Mouse (Mus musculus) cerebellum, postnatal 14 days (tissue): ENCODE measurements at regions not wholly inside any gene's neighbourhood (a gene's known extent, or its start where the extent isn't known, plus 50 kb on each side); places are given as distances from the start of the nearest gene placed in this dataset.

Experiments
- DNase-seq, 2 experiments: peaks; one replicate each; pipeline ENCODE4 v3.0.0; 2021; ENCODE audit warnings: mixed read lengths in 2 of 2

DNA sequence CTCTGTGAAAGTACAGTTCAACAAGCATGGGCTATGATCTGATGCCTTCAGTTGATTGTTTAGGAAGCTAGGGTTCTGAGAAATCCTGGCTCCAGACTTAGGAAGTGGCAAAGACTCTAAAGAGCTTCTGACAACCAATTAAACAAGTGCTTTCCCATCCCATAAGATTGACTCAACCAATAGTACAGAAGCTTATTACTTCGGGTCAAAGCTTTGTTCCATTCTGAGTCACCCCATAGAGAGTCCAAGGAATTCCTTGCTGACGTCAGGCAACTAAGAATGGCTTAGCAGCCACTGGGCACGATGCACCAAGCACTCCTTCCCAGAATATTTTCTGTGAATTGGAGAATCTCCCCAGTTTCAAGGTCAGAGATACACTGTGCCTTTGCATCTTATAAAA is 59.0 kb upstream of the Ntm start:
- DNase-seq, result no peak

DNA sequence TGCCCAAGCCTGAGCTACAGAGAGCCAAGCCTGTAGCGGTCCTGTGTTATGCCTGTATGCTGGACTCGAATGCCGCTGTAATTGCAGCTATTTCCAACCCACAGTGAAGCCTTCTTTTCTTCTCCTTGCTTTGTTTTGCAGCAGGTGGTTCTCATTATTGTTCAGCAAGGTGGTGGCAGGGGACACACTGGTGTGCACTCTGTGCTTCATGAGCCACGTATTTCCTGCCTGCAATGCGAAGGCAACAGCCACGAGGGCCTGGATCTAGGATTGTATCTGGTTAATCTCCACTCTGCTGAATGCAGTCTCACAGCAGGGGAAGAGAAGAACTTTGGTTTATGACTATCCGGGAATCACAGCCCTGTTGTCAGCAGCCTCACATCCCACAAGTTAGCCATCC is 62.3 kb upstream of the Ntm start:
- DNase-seq, result no peak

DNA sequence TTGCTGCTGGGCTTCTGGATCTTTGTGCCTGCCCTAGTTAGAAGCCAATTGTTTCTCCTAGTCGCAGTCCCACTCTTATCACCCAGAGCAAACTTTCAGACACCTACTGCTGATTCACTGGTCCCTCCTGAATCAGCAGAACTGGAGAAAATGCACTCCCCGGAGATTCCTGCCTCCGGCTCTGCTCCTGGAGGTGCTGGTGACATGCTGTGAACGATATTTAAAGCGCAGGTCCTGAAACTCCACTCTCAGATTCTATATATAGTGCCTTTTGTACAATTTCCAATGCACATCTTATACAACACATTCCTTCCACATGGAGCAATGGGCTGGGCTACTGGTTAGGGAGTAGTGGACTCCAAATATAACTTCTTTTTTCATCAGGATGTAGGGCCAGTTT is 64.0 kb upstream of the Ntm start:
- no peak for DNase-seq

DNA sequence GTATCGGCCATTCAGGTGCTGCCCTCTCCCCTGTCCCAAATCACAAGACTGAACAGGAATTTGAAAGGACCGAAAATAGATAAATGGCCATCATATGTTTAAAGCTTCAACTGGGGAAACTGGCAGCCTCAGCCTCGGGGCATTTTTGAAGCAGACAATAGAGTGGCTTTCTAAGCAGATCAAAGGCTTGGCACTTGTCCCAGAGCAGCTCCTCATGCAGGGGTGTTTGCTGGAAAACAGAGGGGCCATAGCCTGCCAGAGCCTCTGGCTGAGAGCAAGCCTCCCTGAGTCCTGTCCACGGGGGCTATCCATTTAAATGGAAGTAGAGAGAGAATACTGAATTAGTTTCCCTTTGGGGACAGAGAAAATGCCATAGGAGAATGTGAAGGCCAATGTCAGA is 77.5 kb upstream of the Ntm start:
- DNase-seq, result peak in 1 of 2 experiments; percentile 14

DNA sequence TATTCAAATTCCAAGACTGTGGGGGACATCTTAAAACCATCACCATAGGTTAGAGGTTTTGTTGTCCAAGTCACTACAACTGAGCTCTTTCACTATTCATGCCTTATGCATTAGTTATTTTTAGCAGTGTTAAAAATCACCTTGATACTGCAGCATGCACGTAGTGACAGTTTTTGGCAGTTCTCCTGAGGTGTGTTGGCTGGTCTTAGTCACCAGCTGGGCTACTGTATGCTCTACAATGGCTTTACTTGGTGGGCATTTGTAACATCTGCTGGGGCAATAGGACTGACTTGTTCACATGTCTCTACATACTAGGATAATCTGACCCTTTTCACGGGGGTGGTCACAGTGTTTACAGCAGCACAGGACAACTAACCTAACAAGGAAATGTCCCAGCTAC is 101.6 kb upstream of the Ntm start:
- peak; percentile 33 to 39 for DNase-seq

DNA sequence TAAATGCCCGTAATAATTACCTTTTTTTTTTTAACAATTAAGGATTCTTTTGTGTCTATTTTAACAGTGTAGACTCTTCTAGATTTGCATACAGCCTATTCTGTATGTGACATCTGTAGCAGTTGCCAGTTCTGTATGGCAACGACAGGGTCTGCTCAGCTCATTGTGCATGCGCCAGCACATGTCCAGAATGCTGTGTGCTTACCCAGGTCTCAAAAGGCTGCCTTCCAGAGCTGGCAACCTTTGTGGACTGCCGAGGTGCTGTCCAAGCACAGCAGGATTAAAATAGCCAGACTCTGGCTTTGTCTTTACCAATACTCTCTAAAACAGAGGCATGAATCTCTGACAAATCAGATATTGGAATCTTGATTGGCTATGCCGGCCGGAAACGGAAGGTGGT is 105.0 kb upstream of the Ntm start:
- peak; percentile 17 to 24 for DNase-seq

DNA sequence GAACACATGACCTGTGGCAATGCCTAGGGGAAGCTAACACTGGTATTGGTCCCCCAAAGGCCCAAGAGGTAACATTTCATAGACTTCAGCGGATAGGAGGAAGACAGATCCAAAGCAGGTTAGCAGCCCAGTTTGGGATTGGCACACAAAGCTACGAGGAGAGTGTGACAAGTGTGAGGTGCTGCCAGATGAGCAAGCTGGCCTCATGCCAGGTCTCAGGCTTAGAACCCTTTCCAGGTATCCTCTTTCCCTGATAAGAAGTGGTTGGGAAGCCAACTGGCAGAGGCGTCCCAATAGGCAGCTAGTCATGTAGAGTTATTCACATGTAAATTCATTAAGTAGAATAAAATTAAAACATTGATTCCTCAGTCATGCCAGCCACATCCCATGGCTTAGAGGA is 112.3 kb upstream of the Ntm start:
- peak; percentile 49 to 50 for DNase-seq

DNA sequence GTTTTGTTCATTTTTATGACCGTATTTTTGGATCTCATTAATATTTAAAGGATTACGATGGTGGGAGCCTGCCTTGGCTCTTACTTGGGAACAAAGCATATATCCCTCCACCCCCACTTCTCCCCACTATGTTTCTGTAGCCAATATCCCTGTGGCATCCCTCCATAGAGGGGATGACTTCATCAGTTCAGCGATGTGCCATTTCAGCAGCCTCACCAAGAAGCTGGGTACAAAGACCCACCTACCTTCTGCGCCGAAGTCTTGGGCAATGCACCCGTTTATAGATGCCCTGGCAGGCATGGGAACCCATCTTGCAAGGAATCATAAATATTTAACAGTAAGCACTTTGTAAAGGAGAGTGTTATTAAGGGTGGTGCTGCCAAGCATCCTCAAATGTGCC is 113.1 kb upstream of the Ntm start:
- no peak for DNase-seq

DNA sequence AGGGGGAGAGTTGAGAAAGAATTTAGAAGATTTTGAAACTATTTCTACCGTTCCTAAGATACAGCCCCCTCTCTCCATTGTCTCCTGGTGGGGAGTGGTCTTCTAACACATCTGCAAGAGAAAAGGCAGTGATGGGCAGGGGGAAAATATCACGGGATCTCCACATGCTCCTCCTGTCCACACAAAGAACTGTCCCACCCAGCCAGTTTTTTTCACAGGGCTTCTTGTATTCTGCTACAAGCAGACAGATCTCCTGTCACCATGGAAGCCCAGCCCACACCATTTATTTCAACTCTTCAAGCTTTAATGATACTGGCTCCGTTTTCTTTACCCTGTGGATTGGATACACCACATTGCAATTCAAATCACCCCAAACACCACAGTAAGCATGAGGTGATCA is 113.5 kb upstream of the Ntm start:
- no peak for DNase-seq

DNA sequence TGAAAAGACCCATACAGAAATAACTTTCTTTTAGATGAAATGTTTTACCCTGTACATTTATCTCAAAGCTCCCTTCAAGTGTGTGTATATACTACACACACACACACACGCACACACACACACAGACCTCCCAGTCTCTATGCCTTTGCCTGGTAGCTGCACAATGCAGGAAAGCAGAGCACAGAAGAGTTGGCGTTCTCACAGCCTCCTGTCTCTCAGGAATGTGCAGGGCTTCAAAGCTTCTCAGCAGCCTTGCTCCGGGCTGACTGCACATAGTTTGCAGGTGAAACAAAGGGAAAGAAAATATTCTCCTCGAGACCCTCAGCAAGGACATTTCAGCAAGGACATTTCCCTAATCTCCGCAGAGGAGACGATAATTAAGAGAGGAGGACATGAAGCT is 139.0 kb upstream of the Ntm start:
- DNase-seq, result no peak

DNA sequence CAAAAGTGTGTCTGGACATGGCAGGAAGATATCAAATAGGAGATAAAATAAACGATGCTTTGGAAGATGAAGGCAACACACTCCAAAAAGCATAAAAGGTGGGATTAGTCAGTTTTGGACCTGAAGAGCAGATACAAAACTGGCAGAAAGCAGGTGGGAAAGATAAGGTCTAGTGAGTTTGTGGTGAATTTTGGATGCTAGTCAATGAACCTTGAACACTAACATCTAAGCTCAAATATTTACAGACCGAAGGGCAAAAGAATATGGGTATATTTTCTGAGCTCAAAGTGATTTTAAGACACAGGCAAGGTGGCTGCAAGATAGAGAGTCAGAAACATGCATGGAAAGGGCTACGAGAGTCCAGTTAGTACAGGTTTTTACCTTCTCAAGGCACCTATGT is 159.4 kb upstream of the Ntm start:
- DNase-seq, result no peak

DNA sequence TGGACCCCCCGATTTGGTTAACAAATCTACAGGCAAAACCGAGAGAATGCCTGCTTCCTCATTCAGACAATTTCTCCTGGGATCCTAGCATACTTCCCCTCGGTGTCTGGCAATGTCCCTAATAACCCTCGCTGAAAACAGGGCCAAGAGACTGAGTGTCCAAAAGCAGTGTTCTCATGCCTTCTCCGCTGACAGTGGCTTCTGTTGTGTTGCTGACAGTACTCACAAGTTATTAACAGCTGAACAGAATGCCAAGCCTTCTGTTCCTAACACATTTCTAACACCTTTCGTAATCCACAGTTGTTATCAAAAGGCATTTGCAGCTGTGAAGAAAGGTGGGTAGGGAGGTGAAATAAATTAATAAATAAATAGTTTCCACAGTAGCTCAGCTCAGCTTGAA is 166.2 kb upstream of the Ntm start:
- peak; percentile 28 to 48 for DNase-seq

DNA sequence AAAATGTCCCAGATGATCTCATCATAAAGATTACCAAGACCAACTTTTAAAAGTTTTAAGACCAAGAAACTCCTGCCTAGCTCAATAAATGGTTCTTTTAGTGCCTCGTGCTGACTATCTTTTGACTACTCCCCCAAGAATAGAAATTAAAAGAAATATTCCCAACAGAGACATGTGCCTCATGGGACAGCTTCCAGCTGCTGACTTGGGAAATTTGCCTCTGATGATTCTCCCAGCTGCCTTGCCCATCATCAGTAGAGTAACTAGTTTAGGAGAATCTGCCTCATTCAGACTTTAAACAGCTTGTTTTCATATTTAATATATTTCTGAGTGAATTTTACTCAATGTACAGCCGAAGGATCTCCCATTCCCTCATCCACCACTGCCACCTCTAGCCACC is 168.7 kb upstream of the Ntm start:
- DNase-seq, result no peak

DNA sequence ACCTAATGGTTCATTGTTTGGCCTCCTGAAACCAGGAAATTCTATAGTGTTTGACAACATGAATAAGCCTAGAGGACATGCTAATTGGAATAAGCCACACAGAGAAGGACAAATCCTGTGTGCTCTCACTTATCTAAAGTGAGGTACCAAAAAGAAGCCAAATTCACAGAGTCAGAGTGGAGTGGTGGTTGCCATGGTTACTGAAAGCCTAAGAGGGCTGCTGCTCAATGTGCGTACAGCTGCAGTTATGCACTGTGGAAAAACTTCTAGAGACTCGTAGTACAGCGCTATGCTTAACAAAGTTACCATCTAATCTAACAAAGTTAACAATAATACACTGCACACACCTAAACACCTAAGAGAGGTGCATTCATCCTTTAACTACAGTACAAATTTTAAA is 171.4 kb upstream of the Ntm start:
- DNase-seq, result no peak

DNA sequence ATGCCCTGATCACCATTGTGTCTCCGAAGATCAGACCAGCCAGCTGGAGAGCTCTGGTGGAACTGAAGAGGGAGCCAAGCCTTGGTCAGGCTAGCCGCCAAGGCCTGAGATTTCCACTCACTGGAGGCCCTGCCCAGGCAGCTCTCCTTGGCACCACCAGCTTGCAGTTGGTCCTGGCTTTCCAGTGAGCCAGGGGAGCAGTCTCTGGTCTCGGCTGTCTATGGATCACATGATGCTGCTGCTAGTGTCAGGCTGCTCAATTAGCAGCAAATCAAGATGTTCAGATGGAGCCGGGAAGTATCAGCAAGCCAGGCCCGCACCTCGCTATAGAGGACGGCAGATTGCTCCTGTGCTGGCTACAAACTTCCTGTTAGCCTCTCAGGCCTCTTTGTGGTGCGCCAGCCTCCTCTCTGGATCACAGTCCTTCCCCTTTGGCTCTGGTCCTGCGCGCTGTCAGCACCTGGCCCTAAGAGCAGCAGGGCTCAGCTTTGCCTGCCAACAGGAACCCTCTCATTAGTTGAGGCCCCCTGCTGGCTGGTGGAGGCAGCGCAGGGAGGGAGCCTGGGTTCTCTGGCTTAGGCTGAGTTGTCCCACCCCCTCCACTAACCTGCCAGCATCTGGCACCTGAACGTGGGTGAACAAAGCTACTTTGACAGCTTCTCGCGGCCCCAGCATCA is 174.8 kb upstream of the Ntm start:
- peak; percentile 93 to 96 for DNase-seq

DNA sequence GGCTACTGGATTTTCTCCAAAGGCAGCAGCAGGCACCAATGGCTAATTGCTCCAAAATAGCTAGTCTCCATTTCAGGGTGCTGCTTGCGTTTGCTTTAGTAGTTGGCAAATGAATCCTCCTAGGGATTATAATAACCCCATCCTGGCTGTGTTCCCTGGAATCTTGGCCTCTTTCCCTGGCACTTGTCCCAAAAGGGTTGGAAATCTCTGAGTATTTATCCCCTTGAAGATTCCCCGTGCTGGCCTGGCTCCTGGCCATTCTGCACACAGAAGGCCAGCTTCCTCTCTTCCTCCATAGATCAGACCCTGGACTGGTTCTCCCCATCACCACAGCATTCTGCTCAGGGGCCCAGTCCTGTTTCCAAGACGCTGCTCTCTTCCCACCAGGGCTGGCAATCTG is 177.2 kb upstream of the Ntm start:
- peak; percentile 94 to 98 for DNase-seq

DNA sequence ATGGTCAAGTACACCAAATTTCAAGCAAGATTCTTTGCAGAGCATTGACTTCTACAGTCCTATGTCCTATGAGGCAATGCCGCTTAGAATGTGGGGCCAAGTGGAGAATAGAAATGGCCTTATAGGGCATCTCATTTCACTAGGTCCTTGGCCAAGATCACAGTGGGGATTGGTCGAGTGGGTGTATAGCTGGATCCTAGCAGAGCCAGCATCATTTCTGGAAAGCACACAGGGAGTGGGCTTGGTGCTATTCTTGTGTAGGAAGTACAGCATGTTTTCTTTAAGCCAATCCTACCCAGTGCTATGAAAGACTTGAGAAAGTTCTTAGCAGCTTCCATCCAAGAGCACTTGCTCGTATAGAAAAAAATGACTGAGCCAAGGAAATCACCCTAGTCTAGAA is 178.2 kb upstream of the Ntm start:
- DNase-seq, result peak in 1 of 2 experiments; percentile 35

DNA sequence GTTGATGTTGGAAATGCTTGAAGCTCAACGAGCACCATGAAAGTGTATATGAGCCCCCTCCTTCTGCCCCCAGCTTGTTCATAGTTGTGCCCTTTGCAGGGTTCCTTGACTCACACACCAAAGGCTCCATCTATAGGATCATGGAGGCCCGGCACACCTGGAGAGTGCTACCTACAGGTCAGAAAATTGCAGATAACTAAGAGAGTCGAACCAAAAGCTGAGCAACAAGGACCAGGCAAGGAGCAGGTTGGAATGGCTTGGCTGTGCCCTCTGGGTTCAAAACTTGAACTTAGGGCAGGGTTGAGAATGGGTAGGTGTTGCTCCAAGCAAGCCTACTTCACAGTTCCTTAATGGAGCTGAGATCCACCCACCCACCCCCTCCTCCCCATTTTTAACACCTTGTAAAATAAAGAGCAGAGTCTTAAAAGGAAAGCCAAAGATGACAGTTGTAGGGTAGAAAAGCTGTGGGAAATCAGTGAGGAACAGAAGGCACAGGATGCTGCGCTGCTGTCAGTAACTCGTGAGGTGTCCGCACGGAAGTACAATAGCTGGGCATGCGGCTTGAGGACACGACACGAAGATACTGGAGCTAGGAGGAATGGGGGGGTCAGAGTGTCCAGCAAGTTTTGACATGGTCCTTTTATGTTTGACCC is 180.0 kb upstream of the Ntm start:
- no peak for DNase-seq

DNA sequence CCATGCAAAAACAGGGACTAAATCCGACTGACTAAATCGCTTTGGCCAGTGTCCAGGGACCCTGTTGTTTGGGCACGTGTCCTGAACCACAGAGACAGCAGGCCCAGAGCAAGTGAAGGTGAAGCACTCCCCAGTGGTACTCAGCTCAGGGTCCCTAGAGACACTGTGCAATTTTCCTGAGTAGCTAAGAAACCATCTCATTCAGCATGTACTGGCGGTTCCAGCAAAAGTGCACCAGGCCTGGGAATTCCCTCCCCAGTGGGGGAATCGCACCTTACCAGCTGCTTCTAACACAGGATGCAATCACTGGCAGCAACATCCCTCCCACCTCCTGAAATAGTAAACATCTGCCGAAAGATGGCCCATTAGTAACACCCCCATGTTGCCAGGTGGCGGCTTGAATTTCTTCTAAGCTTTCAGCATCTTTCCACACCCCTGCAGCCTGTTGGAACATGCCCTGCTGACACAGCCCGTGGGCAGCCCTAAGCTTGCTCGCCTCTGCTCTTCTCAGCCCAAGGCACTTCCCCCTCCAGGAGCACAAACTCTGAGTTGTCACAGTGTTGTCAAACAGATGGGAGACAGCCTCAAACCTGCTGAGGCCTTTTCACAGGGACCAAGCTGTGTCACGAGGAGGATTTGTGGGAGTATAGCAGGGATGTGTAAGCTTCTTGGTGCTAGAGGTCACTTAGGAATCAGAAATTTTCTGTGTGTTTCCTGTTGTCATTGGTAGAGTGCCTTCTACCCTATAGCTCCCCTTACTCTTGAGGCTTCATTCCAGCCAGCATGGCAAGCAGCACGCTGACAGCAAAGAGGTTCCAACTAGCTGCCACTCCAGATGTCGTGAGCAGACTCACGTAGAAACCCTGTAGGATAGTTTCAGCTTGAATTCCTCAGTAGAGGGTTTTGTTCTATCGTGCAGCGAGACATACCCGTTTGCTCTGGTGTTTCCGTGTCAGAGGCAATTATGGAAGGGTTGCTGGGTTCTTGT is 186.8 kb upstream of the Ntm start:
- peak; percentile 64 to 80 for DNase-seq

DNA sequence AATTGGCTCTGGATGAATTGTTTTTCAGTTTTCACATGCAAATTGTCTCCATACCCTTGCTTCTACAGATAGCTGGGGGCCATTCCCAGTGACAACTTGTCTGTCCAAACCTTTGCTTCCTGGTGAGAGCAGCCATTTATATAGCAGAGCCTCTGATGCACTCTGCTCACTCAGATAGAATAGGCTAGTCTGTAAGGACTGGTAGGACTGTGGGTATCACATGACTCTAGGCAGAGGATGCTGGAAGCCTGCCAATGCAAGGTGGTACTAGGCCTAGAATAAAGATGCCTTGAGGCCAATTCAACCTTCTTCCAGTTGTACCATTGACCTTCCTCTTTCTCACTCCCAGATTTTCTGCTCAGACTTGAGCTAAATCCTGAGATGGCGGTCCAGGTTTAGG is 188.2 kb upstream of the Ntm start:
- peak in 1 of 2 experiments; percentile 25 for DNase-seq

DNA sequence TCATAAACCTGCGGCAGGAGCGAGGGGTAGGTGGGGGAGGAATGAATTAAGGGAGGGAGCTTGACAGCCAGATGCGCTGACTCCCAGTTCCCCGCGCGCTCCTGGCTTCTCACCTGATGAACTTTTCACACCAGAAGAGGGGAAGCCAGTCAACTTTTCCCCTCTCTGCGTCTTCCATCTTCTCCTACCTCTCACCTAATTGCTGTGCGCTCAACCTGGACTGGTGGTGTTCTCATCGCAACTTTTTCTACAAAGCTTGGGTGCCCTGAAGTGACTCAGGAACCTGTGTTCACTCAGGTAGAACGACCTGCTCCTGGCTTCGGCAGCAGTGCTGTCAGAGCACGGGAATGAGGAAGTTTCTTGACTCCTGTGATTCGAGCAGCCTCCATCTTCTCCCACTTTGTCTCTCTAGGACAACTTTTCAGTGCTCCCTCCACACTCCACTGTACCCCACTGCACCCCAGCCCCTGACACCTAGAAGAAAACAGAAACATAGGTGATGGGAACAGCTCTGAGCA is 203.4 kb upstream of the Ntm start:
- DNase-seq, result no peak

DNA sequence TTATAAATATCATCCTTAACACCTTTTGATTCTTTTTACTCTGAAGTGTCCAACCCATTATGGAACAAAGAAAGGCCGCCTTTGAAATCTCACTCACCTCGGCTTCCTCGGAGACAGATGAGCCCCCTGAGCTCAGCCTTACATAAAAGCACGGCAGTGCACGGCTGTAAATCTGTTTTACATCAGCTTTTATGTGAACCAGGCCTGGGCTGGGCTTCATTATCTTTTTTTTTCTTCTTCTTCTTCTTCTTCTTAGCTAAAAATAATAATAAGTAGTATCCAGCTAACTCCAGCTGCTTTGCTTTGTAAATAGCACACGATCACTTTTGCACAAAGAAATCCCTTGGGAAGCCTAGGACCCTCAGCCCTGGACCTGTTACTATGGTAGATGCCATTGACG is 204.3 kb upstream of the Ntm start:
- DNase-seq, result no peak

DNA sequence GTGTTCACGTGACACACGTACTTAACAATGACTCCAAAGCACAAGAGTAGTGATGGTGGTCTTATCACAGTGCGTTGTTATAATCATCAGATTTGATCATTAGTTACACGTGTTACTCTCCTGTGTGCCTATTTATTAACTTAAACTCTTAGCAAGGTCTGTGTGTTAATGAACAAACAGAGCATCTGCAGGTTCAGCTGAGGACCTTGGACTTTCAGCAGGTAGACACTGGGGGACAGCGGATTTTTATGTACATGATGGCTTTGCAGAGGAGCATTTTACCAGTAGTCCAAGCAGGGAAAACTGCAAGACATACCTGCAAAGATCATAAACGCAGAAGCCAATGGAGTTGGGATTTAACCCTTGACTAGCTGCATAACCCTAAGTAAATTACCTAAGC is 211.7 kb upstream of the Ntm start:
- DNase-seq, result no peak

DNA sequence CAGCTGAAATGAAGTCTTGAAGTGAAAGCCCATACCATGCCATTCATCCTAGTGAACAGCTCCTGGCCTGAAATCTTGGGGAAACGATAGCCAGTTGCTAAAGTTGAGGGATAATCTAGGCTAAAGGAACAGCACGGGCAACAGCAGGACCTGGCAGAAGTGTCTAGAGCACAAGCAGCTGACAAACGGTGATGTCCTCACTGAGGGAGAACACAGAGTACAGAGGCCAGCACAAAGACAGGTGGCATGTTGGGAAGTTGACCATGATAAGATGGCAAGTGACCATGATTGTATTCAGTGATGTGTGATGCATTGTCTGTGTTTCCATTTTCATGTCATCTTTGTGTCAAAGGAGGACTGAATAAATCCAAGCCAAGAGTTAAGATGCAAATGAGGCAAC is 212.4 kb upstream of the Ntm start:
- peak in 1 of 2 experiments; percentile 46 for DNase-seq
